Mouse (Mus musculus) heart, adult 2 months (tissue): ENCODE measurements at regions not wholly inside any gene's neighbourhood (a gene's known extent, or its start where the extent isn't known, plus 50 kb on each side); places are given as distances from the start of the nearest gene placed in this dataset.

Experiments used
- CTCF ChIP-seq: fragments of 200-600 bp; IDR thresholded peaks from 2 replicates; pipeline ENCODE4 v1.8.1; 2022; ENCODE audit warnings: antibody characterized with exemption, mild to moderate bottlenecking, moderate library complexity
- POLR2A ChIP-seq: fragments of 200-500 bp; IDR thresholded peaks from 2 replicates; pipeline ENCODE4 v1.6.1; 2011; ENCODE audit warnings: mild to moderate bottlenecking, low read depth, low read length, control low read depth; ENCODE audit not compliant: insufficient read depth

DNA sequence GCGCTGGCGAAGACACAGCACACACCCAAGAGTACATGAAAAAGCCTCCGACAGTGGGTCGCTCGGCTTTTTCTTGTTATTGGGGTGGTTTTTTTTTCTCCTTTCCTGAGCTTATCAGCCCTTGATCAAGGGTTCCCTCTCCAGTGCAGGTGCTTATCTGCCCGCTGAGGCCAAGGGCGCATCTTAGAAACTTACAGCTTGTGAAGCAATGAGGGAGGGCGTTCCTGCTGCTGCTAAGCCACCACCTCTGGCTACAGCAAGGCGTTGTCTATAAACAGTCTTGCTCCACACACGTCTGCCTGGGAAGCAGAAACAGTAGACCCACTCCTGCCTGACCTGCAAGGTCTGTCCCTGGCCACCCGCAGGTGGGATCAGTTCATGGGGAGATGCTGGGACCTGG, 240.9 kb downstream of the 3110018I06Rik start:
- TF ChIP-seq POLR2A (no peak), CTCF (no peak)
